Mouse (Mus musculus) thymus, postnatal 4 days (tissue): ENCODE measurements around the gene Slc9a1.

ENCODE experiments used
- DNase-seq: peaks from one replicate; pipeline ENCODE4 v3.0.0; 2021

Gene Slc9a1

GRCm38 (mm10) chr4:133404256-133404655, 34.8 kb downstream of the Slc9a1 start:
- DNase-seq, result no peak

DNA sequence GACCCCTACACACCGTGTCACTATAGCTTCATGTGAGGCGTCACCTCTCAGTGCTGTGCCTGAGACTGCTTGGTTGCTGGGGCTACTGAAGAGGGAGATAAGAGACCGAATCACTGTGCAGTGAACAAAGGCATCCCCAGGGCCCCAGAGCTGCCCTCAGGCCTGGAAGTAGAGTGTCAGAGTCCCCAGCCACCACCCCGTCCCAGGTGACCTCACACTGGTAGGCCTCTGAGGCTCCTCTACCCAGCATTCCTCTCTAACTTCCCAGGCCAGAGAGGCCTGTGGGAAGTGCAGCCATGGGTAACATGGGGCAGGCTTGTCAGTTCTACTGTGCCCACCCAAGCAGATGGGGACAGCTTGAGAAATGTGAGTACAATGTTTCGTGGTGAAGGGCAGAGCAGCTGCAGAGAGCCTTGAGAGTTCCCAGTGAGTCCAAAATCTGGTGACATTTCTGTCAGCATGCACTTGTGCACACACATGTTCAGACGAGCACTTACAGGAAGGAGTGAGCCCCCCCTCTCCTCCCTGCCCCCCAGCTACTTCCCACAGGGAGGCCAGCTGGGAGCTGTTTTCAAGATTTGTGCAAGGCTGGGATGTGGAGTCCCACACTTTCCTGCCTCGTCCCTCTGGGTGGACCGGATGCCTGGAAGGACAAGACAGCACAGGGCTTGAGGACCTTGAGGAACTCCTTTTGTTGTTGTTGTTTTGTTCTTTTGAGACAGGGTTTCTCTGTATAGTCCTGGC, 37.0 kb downstream of the Slc9a1 start:
- DNase-seq, result no peak

DNA sequence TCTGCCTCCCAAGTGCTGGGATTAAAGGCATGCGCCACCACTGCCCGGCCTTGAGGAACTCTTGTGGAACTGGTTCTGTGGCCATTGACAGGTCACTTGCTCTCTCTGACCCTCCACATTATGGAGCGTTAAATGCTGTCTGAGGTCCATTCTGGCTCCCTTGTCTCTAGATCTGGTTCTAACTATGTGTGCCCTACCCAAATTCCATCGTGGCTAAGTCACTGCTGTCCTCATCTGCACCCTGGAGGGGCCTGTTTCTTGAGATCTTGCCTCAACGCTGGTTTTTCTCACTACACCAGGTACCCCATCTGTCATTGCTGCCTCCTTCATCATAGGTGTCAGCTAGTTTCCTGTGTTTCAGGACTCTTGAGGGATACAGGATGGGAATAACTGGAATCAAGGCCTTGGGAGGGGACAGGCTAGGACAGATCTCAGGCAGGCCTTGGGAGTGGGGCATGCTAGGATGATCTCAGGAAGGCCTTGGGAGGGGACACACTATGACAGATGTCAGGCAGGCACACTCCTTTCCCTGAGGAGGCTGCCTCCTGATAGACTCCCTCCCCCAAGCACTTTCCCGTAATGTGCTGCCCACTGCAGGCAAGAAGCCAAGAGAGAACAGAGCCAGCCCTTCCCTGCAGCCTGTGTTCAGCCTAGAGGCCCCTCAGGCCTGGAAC, 37.7 kb downstream of the Slc9a1 start:
- no peak for DNase-seq

- no peak for DNase-seq
These were observed 38.5 kb downstream of the Slc9a1 start for GRCm38 (mm10) chr4:133408006-133408405.

DNA sequence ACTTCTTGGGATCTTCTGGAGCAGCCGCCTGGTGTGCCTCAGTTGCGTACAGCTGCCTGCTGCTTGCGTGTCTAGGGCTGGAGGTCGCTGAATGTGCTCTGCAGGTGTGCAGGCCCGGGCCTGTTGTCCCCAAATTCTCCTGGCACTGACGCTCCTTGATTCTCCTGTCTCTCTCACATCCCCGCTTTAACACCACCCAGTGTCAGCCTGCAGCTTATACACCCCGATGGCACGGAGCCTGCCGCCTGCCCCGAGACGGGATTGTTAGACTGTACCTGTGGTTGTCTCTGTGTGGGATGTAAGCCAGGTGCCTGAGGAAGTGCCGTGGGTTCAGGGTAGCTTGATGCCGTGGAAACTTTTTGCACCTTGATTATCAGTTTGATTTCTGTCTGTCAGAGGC, 41.5 kb downstream of the Slc9a1 start:
- DNase-seq, result no peak

- DNase-seq, result no peak
These were observed 42.6 kb downstream of the Slc9a1 start for GRCm38 (mm10) chr4:133412096-133412495.

DNA sequence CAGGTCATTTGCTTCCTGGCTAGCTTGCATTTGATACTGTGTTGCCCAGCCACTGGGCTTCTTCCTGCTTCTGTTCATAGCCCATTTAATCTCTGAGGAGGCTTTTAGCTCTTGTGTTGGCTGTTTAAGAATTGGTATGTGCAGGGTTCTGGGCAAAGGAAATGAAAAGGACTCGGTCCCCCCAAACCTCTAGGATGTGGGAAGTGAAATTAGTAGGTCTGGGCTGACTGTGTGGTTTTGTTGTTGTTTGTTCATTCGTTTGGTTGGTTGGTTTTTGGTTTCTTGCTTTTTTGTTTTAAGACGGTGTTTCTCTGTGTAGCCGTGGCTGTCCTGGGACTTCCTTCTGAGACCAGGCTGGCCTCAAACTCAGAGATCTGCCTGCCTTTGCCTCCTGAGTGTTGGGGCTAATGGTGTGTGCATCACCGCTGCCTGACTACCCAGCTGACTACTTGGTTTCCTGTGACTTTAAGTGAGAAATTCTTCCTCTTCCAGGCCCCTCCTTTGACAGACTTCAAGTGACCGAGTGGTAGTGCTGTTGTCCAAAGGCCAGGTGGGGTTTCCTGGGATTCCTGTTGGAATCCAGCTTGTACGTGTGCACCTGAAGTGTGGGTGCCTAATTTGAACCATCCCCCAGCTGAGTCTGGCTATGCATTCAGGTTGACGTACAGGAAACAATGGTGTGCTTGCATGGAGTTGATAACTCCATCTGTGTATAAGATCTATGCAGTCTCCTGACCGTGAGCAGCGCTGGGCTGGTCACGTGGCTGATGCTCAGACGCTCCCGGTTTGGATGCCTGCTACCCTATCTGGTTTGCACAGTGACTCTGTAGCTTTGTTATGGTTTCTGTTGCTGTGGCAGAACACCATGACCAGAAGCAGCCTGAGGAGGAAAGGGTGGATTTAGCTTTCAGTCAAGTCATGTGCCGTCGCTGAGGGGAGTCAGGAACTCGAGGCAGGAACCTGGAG, 43.4 kb downstream of the Slc9a1 start:
- DNase-seq, result no peak

GRCm38 (mm10) chr4:133413617-133414016, 44.1 kb downstream of the Slc9a1 start:
- no peak for DNase-seq

DNA sequence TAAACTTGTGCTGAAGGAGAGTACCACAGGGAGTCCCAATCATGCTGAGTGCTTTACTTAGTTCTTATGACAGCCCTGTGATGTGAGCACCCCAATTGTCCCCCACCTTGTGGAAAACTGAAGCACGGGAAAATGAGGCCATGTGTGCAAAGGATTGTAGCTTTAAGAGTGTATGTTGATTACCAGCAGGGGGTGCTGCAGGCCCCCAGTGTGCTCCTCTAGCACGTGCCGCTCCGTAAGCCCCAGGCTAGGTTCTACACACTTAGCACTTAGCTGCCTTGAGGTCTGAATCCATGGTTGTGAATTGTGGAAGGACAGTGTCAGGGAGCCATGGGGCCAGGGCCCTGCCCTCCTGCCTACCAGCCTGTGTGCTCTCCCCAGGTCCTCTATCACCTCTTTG, 45.4 kb downstream of the Slc9a1 start:
- peak; percentile 61 for DNase-seq

- peak; percentile 82 for DNase-seq
These were observed 50.0 kb downstream of the Slc9a1 start for GRCm38 (mm10) chr4:133419312-133420004.

GRCm38 (mm10) chr4:133421989-133422388, 52.5 kb downstream of the Slc9a1 start:
- DNase-seq, result no peak

- DNase-seq, result no peak
These were observed 53.1 kb downstream of the Slc9a1 start for GRCm38 (mm10) chr4:133422601-133423000.

DNA sequence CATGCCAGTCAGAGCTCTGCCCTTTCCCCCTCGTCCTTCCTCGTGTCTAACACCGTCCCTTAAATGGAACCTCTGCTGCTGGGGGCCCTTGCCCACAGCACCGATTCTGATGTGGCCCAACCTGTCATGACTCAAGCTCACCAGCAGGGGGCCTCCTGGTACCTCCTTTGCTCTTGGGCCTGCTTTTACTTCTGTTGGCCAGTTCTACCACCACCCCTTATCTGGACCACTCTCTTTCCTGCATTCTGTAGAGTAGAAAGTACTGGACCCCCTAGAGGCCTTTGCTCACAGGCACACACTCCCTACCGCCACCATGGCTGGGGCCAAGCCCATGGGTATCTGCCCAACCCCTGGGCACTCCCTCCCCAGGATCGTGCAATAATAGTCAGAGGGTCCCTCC, 53.6 kb downstream of the Slc9a1 start:
- peak; percentile 77 for DNase-seq

DNA sequence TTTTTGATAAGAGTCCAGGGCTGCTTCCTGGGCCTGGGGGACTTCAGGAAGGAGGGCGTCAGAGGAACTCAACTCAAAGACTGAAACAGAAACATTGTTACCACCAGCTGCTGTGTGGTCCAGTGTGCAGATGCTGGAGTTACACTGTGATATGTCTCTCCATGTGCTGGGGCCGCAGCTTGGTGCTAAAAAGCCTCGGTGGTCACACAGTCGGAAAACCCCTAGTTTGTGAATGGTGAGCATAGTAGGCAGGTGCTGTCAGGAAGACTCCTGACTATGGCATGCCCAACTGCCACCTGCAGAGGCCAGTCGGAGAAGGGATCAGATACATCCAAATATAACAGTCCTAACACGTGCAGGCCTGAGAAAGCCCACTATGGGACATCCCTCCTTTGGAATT, 54.2 kb downstream of the Slc9a1 start:
- DNase-seq, result no peak

- DNase-seq, result peak; percentile 75
These were observed 54.6 kb downstream of the Slc9a1 start for GRCm38 (mm10) chr4:133424100-133424499.

- no peak for DNase-seq
These were observed 56.6 kb downstream of the Slc9a1 start for GRCm38 (mm10) chr4:133426141-133426540.

GRCm38 (mm10) chr4:133431508-133431907, 62.0 kb downstream of the Slc9a1 start:
- no peak for DNase-seq

DNA sequence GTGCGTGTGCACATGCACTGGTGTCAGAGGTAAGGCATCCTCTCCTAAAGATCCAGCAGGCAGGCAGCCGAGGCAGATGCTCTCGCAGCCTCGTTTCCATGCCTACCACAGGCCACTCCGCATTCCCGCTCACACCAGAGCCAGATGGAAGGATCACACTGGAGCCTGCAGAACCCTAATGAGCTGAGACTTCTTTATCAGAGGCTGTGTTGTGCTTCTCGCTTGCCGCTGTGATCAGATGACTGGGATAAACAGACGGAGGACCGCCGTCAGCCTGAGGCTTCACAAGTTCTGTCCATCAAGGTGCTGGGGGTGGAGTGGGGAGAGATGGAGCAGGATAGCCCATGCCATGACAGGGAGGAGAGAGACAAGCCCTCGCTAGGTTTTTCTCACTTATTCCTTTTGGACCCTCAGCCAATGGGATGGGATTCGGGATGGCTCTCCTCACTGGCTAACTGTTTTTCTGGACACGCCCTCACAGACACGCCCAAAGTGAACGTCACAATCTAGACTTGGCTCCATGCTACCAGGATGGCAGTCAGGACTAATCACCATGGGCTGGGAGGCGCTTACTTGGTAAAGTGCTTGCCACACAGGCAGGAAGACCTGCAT, 63.2 kb downstream of the Slc9a1 start:
- DNase-seq, result no peak

DNA sequence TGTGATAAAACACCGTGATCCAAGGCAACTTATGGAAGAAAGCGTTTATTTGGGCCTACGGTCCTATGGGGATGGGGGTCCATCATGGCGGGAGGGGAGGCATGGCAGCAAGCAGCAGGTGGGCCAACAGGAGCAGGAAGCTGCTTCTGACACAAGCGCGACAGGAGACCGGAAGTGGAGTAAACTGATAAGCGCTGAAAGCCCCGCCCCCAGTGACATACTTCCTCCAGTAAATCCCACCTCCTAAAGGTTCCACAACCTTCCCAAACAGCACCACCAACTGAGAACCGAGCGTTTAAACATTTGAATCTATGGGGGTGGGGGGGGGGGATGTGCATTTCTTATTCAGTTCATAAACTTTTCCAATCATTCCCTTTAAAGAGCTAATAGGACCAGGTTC, 66.4 kb downstream of the Slc9a1 start:
- DNase-seq, result no peak

GRCm38 (mm10) chr4:133439460-133440376, 70.2 kb downstream of the Slc9a1 start:
- DNase-seq, result peak; percentile 36

GRCm38 (mm10) chr4:133440377-133440795, 70.9 kb downstream of the Slc9a1 start:
- DNase-seq, result no peak
